Mouse (Mus musculus): ENCODE results near the gene Rnf26. TPM values are rescaled to one million over a fixed set of nuclear protein-coding genes. Genes with fewer than 3 reads are reported as not detected.
A peak's percentile ranks its signal among the peaks of the same experiment; 100 is the strongest.

Rnf26 gene
- total and polyA plus RNA-seq, 2 experiments from 2014 or later: 24.3 to 38.0 TPM

GRCm38 (mm10) chr9:44132200-44132599 is 18.9 kb upstream of the Rnf26 start:
- H3K9ac ChIP-seq (replicated peaks; ENCODE audit: low read length): no peak overlapping the region
- DNase-seq (ENCODE audit: low spot score) (no peak), ATAC-seq (no peak)
- H3K27me3 ChIP-seq (ENCODE audit: insufficient read depth, low read length): peaks cover 21% of the 10 kb centered on the region; the same call in 1 of the 2 replicates
- H3K4me2 ChIP-seq (ENCODE audit: low read depth, low read length): no peak overlapping the region
- no peaks in the 10 kb centered on the region for H3K9me3 ChIP-seq (ENCODE audit: low read length)
- WGBS: 71% methylated on average over 5 of the region's 5 CpGs
- no peak for TF ChIP-seq CTCF (IDR thresholded peaks at IDR 0.05; ENCODE audit: low read depth)
- peaks cover 8% of the 10 kb centered on the region for H3K4me1 ChIP-seq (ENCODE audit: insufficient read depth, low read length)
- H3K4me3 ChIP-seq (ENCODE audit: low read length): no peak overlapping the region
- no peak overlapping the region for H3K27ac ChIP-seq
- no peaks in the 10 kb centered on the region for H3K36me3 ChIP-seq (ENCODE audit: insufficient read depth, low read length)

- no peak for TF ChIP-seq CTCF (IDR thresholded peaks at IDR 0.05; ENCODE audit: low read depth)
- Histone ChIP-seq H3K36me3 (ENCODE audit: insufficient read depth, low read length) (no peaks in the 10 kb centered on the region), H3K9ac (replicated peaks; ENCODE audit: low read length) (no peak overlapping the region), H3K4me1 (ENCODE audit: insufficient read depth, low read length) (peaks cover 11% of the 10 kb centered on the region), H3K27me3 (ENCODE audit: insufficient read depth, low read length) (peaks cover 19% of the 10 kb centered on the region; the same call in 1 of the 2 replicates), H3K4me2 (ENCODE audit: low read depth, low read length) (no peak overlapping the region), H3K4me3 (ENCODE audit: low read length) (no peak overlapping the region), H3K27ac (peak overlapping the region; percentile 8; the same call in 1 of the 2 replicates), H3K9me3 (ENCODE audit: low read length) (no peaks in the 10 kb centered on the region)
- WGBS: 49% methylated on average over 7 of the region's 7 CpGs
- DNase-seq (ENCODE audit: low spot score): no peak
- ATAC-seq: no peak
These were observed 17.9 kb upstream of the Rnf26 start for GRCm38 (mm10) chr9:44131276-44131590.

GRCm38 (mm10) chr9:44130581-44131275 is 17.4 kb upstream of the Rnf26 start:
- Histone ChIP-seq H3K9me3 (ENCODE audit: low read length) (no peaks in the 10 kb centered on the region), H3K36me3 (ENCODE audit: insufficient read depth, low read length) (no peaks in the 10 kb centered on the region), H3K27ac (no peak overlapping the region), H3K27me3 (ENCODE audit: insufficient read depth, low read length) (peaks cover 14% of the 10 kb centered on the region; the same call in 1 of the 2 replicates), H3K9ac (replicated peaks; ENCODE audit: low read length) (no peak overlapping the region), H3K4me3 (ENCODE audit: low read length) (no peak overlapping the region), H3K4me1 (ENCODE audit: insufficient read depth, low read length) (peaks cover 13% of the 10 kb centered on the region), H3K4me2 (ENCODE audit: low read depth, low read length) (peak overlapping the region; percentile 59; the same call in 1 of the 2 replicates)
- no peak for DNase-seq (ENCODE audit: low spot score)
- peak; percentile 18; the same call in 1 of the 2 replicates for ATAC-seq
- TF ChIP-seq CTCF (IDR thresholded peaks at IDR 0.05; ENCODE audit: low read depth): no peak
- 22% methylated on average over 19 of the region's 19 CpGs for WGBS

- WGBS: under 1% methylated on average over 27 of the region's 27 CpGs
- ATAC-seq: 0 out of 2 replicates have a peak, but pooled peaks have one; percentile 25
- peaks cover 13% of the 10 kb centered on the region for H3K4me1 ChIP-seq (ENCODE audit: insufficient read depth, low read length)
- H3K9ac ChIP-seq (replicated peaks; ENCODE audit: low read length): peak overlapping the region; percentile 26; the same call in 1 of the 2 replicates
- 0 out of 2 replicates have a peak overlapping the region, but pooled peaks have one; percentile 22 for H3K27ac ChIP-seq
- peak overlapping the region; percentile 59 for H3K4me2 ChIP-seq (ENCODE audit: low read depth, low read length)
- H3K4me3 ChIP-seq (ENCODE audit: low read length): peak overlapping the region; percentile 26
- H3K9me3 ChIP-seq (ENCODE audit: low read length): no peaks in the 10 kb centered on the region
- peak; percentile 20 for DNase-seq (ENCODE audit: low spot score)
- H3K27me3 ChIP-seq (ENCODE audit: insufficient read depth, low read length): peaks cover 14% of the 10 kb centered on the region; the same call in 1 of the 2 replicates
- no peak for TF ChIP-seq CTCF (IDR thresholded peaks at IDR 0.05; ENCODE audit: low read depth)
- H3K36me3 ChIP-seq (ENCODE audit: insufficient read depth, low read length): no peaks in the 10 kb centered on the region
These were observed 16.7 kb upstream of the Rnf26 start for GRCm38 (mm10) chr9:44130034-44130433.

GRCm38 (mm10) chr9:44129633-44130032 is 16.3 kb upstream of the Rnf26 start:
- no peak for TF ChIP-seq CTCF (IDR thresholded peaks at IDR 0.05; ENCODE audit: low read depth)
- Histone ChIP-seq H3K4me1 (ENCODE audit: insufficient read depth, low read length) (peaks cover 13% of the 10 kb centered on the region), H3K27ac (0 out of 2 replicates have a peak overlapping the region, but pooled peaks have one; percentile 22), H3K27me3 (ENCODE audit: insufficient read depth, low read length) (peaks cover 14% of the 10 kb centered on the region; the same call in 1 of the 2 replicates), H3K4me3 (ENCODE audit: low read length) (peak overlapping the region; percentile 26), H3K36me3 (ENCODE audit: insufficient read depth, low read length) (no peaks in the 10 kb centered on the region), H3K4me2 (ENCODE audit: low read depth, low read length) (peak overlapping the region; percentile 59), H3K9ac (replicated peaks; ENCODE audit: low read length) (peak overlapping the region; percentile 26; the same call in 1 of the 2 replicates), H3K9me3 (ENCODE audit: low read length) (no peaks in the 10 kb centered on the region)
- DNase-seq (ENCODE audit: low spot score): no peak
- 13% methylated on average over 9 of the region's 9 CpGs for WGBS
- no peak for ATAC-seq

- DNase-seq (ENCODE audit: low spot score): no peak
- Histone ChIP-seq H3K4me3 (ENCODE audit: low read length) (no peak overlapping the region), H3K27me3 (ENCODE audit: insufficient read depth, low read length) (peaks cover 2% of the 10 kb centered on the region; the same call in 1 of the 2 replicates), H3K36me3 (ENCODE audit: insufficient read depth, low read length) (no peaks in the 10 kb centered on the region), H3K9me3 (ENCODE audit: low read length) (no peaks in the 10 kb centered on the region), H3K9ac (replicated peaks; ENCODE audit: low read length) (no peak overlapping the region), H3K27ac (no peak overlapping the region), H3K4me1 (ENCODE audit: insufficient read depth, low read length) (peaks cover 4% of the 10 kb centered on the region), H3K4me2 (ENCODE audit: low read depth, low read length) (no peak overlapping the region)
- WGBS: 35% methylated on average over 3 of the region's 3 CpGs
- no peak for ATAC-seq
- TF ChIP-seq CTCF (IDR thresholded peaks at IDR 0.05; ENCODE audit: low read depth): no peak
These were observed 14.1 kb upstream of the Rnf26 start for GRCm38 (mm10) chr9:44127351-44127801.

GRCm38 (mm10) chr9:44126746-44127145 is 13.4 kb upstream of the Rnf26 start:
- H3K27me3 ChIP-seq (ENCODE audit: insufficient read depth, low read length): no peaks in the 10 kb centered on the region
- no peak overlapping the region for H3K4me2 ChIP-seq (ENCODE audit: low read depth, low read length)
- no peak overlapping the region for H3K4me3 ChIP-seq (ENCODE audit: low read length)
- H3K9me3 ChIP-seq (ENCODE audit: low read length): no peaks in the 10 kb centered on the region
- no peak overlapping the region for H3K9ac ChIP-seq (replicated peaks; ENCODE audit: low read length)
- no peaks in the 10 kb centered on the region for H3K36me3 ChIP-seq (ENCODE audit: insufficient read depth, low read length)
- TF ChIP-seq CTCF (IDR thresholded peaks at IDR 0.05; ENCODE audit: low read depth): no peak
- 86% methylated on average over 3 of the region's 3 CpGs for WGBS
- no peak for DNase-seq (ENCODE audit: low spot score)
- H3K27ac ChIP-seq: no peak overlapping the region
- H3K4me1 ChIP-seq (ENCODE audit: insufficient read depth, low read length): peaks cover 4% of the 10 kb centered on the region
- no peak for ATAC-seq
